Mouse (Mus musculus): ENCODE measurements around the gene Plekhs1. TPM values are rescaled to one million over a fixed set of nuclear protein-coding genes. Genes with fewer than 3 reads are reported as not detected.

The Plekhs1 gene
- 0.81 and 0.86 TPM in 2 replicates for polyA plus RNA-seq (2014; fragmentation: Nextera tagmentation; extraction: Ambion mirVana)

GRCm38 (mm10) chr19:56461522-56462101, at the start of gene Plekhs1:
TSS of gene Plekhs1 (plus strand) at chr19:56461640.
- no peaks in the 10 kb centered on the region for H3K36me3 ChIP-seq (ENCODE audit: control insufficient read depth, insufficient read depth, low read length)
- peaks cover 9% of the 10 kb centered on the region; the same call in 1 of the 2 replicates for H3K4me1 ChIP-seq (ENCODE audit: control insufficient read depth, insufficient read depth, low read length)
- no peak within 1 kb of the TSS for H3K4me2 ChIP-seq (ENCODE audit: low read depth, low read length)
- no peaks in the 10 kb centered on the region for H3K9me3 ChIP-seq (ENCODE audit: control insufficient read depth, low read length)
- DNase-seq (ENCODE audit: low spot score) (peak; percentile 66), ATAC-seq (ENCODE audit: low read depth) (peak; percentile 87; the same call in 1 of the 2 replicates)
- H3K4me3 ChIP-seq (ENCODE audit: low read depth, low read length) = no peak within 1 kb of the TSS
- no peaks in the 10 kb centered on the region for H3K27me3 ChIP-seq (replicated peaks; ENCODE audit: control insufficient read depth, insufficient read depth, low read length)
- peak within 1 kb of the TSS; percentile 40 for H3K27ac ChIP-seq (replicated peaks; ENCODE audit: low read depth, low read length)
- 55% methylated on average over 10 of the region's 10 CpGs for WGBS
- H3K9ac ChIP-seq (ENCODE audit: low read depth, low read length) = no peak within 1 kb of the TSS

- no peak for ATAC-seq (ENCODE audit: low read depth)
- no peak overlapping the region for H3K4me2 ChIP-seq (ENCODE audit: low read depth, low read length)
- H3K4me3 ChIP-seq (ENCODE audit: low read depth, low read length) = no peak overlapping the region
- no peaks in the 10 kb centered on the region for H3K9me3 ChIP-seq (ENCODE audit: control insufficient read depth, low read length)
- H3K9ac ChIP-seq (ENCODE audit: low read depth, low read length) = no peak overlapping the region
- no peak overlapping the region for H3K27ac ChIP-seq (replicated peaks; ENCODE audit: low read depth, low read length)
- WGBS = 72% methylated on average over 4 of the region's 4 CpGs
- no peaks in the 10 kb centered on the region for H3K36me3 ChIP-seq (ENCODE audit: control insufficient read depth, insufficient read depth, low read length)
- H3K4me1 ChIP-seq (ENCODE audit: control insufficient read depth, insufficient read depth, low read length) = no peaks in the 10 kb centered on the region
- DNase-seq (ENCODE audit: low spot score) = no peak
- no peaks in the 10 kb centered on the region for H3K27me3 ChIP-seq (replicated peaks; ENCODE audit: control insufficient read depth, insufficient read depth, low read length)
Observed at GRCm38 (mm10) chr19:56418404-56418803, 43.0 kb upstream of the Plekhs1 start.

DNA sequence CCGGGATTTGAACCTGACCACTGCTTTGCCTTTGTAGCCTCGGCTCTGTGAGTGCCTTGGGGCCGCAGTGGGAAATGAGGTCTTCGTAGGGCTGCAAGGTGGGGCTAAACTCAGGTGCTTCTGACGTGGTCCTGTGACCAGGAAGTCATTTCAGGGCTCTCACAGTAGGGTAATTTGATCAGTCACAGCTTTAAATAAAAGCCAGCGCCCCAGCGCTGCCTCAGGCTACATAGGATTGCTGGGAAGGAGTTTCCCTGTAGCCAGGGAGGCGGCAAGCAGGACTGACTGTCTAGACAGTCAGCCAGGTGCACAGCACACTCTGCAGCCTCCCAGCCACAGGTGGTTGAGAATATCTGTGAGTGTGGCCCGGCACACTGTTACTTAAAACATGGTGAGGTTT, 42.0 kb upstream of the Plekhs1 start:
- H3K4me2 ChIP-seq (ENCODE audit: low read depth, low read length) = no peak overlapping the region
- H3K36me3 ChIP-seq (ENCODE audit: control insufficient read depth, insufficient read depth, low read length) = no peaks in the 10 kb centered on the region
- peak; percentile 77; the same call in 1 of the 2 replicates for ATAC-seq (ENCODE audit: low read depth)
- H3K9ac ChIP-seq (ENCODE audit: low read depth, low read length) = no peak overlapping the region
- no peaks in the 10 kb centered on the region for H3K4me1 ChIP-seq (ENCODE audit: control insufficient read depth, insufficient read depth, low read length)
- H3K27ac ChIP-seq (replicated peaks; ENCODE audit: low read depth, low read length) = no peak overlapping the region
- H3K27me3 ChIP-seq (replicated peaks; ENCODE audit: control insufficient read depth, insufficient read depth, low read length) = no peaks in the 10 kb centered on the region
- no peaks in the 10 kb centered on the region for H3K9me3 ChIP-seq (ENCODE audit: control insufficient read depth, low read length)
- peak; percentile 63 for DNase-seq (ENCODE audit: low spot score)
- H3K4me3 ChIP-seq (ENCODE audit: low read depth, low read length) = no peak overlapping the region
- 42% methylated on average over 9 of the region's 9 CpGs for WGBS

DNA sequence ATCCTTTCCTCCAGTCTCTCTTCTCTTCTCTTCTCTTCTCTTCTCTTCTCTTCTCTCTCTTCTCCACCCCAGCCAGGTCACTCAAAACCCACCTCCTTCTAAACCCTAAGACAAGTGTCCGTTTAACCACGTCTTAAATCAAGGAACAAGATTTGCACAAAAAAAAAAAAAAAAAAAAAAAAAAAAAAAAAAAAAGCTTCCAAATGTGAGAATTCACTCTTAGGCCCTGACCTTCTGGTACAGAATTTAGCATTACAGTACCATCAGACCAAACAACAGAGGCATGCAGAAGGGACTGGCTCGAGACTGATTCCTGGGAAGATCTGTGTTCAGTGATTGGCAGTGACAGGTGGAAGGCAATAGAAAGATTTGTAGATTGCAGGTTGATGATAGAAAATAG, 41.1 kb upstream of the Plekhs1 start:
- no peaks in the 10 kb centered on the region for H3K4me1 ChIP-seq (ENCODE audit: control insufficient read depth, insufficient read depth, low read length)
- DNase-seq (ENCODE audit: low spot score) (no peak), ATAC-seq (ENCODE audit: low read depth) (no peak)
- H3K4me3 ChIP-seq (ENCODE audit: low read depth, low read length) = no peak overlapping the region
- H3K36me3 ChIP-seq (ENCODE audit: control insufficient read depth, insufficient read depth, low read length) = no peaks in the 10 kb centered on the region
- no peak overlapping the region for H3K27ac ChIP-seq (replicated peaks; ENCODE audit: low read depth, low read length)
- H3K4me2 ChIP-seq (ENCODE audit: low read depth, low read length) = no peak overlapping the region
- H3K9ac ChIP-seq (ENCODE audit: low read depth, low read length) = no peak overlapping the region
- WGBS = 88% methylated on average over 3 of the region's 3 CpGs
- H3K9me3 ChIP-seq (ENCODE audit: control insufficient read depth, low read length) = no peaks in the 10 kb centered on the region
- no peaks in the 10 kb centered on the region for H3K27me3 ChIP-seq (replicated peaks; ENCODE audit: control insufficient read depth, insufficient read depth, low read length)

GRCm38 (mm10) chr19:56422476-56423338, 38.7 kb upstream of the Plekhs1 start:
- ATAC-seq (ENCODE audit: low read depth) (peak; percentile 41; the same call in 1 of the 2 replicates), DNase-seq (ENCODE audit: low spot score) (peak; percentile 82)
- Histone ChIP-seq H3K4me1 (ENCODE audit: control insufficient read depth, insufficient read depth, low read length) (no peaks in the 10 kb centered on the region), H3K4me3 (ENCODE audit: low read depth, low read length) (no peak overlapping the region), H3K36me3 (ENCODE audit: control insufficient read depth, insufficient read depth, low read length) (no peaks in the 10 kb centered on the region), H3K9ac (ENCODE audit: low read depth, low read length) (no peak overlapping the region), H3K27me3 (replicated peaks; ENCODE audit: control insufficient read depth, insufficient read depth, low read length) (no peaks in the 10 kb centered on the region), H3K27ac (replicated peaks; ENCODE audit: low read depth, low read length) (0 out of 2 replicates have a peak overlapping the region, but pooled peaks have one; percentile 2), H3K4me2 (ENCODE audit: low read depth, low read length) (peak overlapping the region; percentile 15), H3K9me3 (ENCODE audit: control insufficient read depth, low read length) (no peaks in the 10 kb centered on the region)
- WGBS = 23% methylated on average over 14 of the region's 14 CpGs

DNA sequence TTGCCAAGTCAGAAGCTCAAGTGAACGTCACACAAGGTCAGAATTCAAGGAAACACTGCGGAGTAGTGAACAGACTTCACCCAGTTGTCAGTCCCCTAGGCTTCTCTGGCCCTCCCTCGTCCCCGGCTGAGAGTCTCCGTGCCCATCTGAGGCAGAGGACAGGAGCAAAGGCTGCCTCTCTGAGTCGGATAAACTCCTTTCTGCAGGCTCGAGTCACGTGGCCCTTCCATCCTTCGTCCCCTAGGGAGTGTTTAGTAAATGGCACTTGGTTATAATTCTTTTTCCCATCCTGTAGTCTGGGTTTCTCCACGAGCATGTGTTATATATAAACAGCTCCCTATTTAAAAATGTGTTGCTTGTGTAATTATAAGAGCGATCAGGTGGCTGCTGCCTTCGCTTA, 38.1 kb upstream of the Plekhs1 start:
- H3K27ac ChIP-seq (replicated peaks; ENCODE audit: low read depth, low read length) = 0 out of 2 replicates have a peak overlapping the region, but pooled peaks have one; percentile 2

DNA sequence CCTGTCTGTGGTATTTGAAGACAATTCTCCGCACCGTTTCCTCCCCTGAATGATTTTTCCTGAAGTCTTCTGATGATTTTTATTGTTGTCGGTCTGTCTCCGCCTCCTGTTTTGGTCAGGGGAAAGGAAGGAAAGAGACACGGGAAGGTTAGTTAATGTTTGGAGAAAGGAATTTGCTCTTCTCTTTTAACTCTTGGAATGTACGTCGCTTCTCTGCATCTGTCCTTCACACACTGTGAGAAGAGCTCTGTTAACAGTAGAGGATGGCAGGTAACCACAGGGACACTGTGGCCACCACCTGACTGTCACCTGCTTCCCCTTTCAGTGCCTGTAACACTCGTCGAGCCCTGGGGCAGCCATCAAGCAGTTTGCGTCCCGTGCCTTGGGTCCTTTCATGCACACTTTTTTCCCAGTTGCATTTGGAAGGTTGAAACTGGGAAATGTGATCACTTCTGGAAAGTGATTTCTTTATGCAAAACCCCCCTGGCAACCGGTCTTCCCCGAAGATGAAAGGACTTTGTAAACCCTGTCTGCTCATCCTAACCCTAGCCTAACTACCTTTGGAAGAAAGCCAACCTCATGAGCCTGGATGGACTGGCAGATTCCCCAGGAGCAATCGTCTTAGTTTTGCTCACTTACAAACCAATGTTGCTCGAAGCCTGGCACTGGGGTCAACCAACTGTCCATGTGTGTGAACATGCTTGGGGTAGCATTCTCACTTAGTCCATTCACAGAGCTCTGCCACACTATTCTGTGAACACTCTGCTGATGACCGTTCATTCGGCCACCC, 36.6 kb upstream of the Plekhs1 start:
- no peak for DNase-seq (ENCODE audit: low spot score)

More for the DNA sequence above, 38.1 kb upstream of the Plekhs1 start:
- Histone ChIP-seq H3K9ac (ENCODE audit: low read depth, low read length) (no peak overlapping the region), H3K4me3 (ENCODE audit: low read depth, low read length) (no peak overlapping the region), H3K27me3 (replicated peaks; ENCODE audit: control insufficient read depth, insufficient read depth, low read length) (no peaks in the 10 kb centered on the region), H3K4me1 (ENCODE audit: control insufficient read depth, insufficient read depth, low read length) (no peaks in the 10 kb centered on the region), H3K4me2 (ENCODE audit: low read depth, low read length) (no peak overlapping the region), H3K36me3 (ENCODE audit: control insufficient read depth, insufficient read depth, low read length) (no peaks in the 10 kb centered on the region), H3K9me3 (ENCODE audit: control insufficient read depth, low read length) (no peaks in the 10 kb centered on the region)
- DNase-seq (ENCODE audit: low spot score) (peak; percentile 30), ATAC-seq (ENCODE audit: low read depth) (no peak)
- WGBS = 45% methylated on average over 12 of the region's 12 CpGs

GRCm38 (mm10) chr19:56425492-56425891, 35.9 kb upstream of the Plekhs1 start:
- Histone ChIP-seq H3K9ac (ENCODE audit: low read depth, low read length) (no peak overlapping the region), H3K4me3 (ENCODE audit: low read depth, low read length) (no peak overlapping the region)
- no peak for ATAC-seq (ENCODE audit: low read depth)

More for the DNA sequence above, 36.6 kb upstream of the Plekhs1 start:
- H3K36me3 ChIP-seq (ENCODE audit: control insufficient read depth, insufficient read depth, low read length) = no peaks in the 10 kb centered on the region
- no peaks in the 10 kb centered on the region for H3K9me3 ChIP-seq (ENCODE audit: control insufficient read depth, low read length)
- no peak overlapping the region for H3K4me2 ChIP-seq (ENCODE audit: low read depth, low read length)
- H3K27me3 ChIP-seq (replicated peaks; ENCODE audit: control insufficient read depth, insufficient read depth, low read length) = no peaks in the 10 kb centered on the region
- H3K4me1 ChIP-seq (ENCODE audit: control insufficient read depth, insufficient read depth, low read length) = no peaks in the 10 kb centered on the region
- H3K4me3 ChIP-seq (ENCODE audit: low read depth, low read length) = no peak overlapping the region
- H3K27ac ChIP-seq (replicated peaks; ENCODE audit: low read depth, low read length) = no peak overlapping the region
- ATAC-seq (ENCODE audit: low read depth) = no peak
- 71% methylated on average over 17 of the region's 17 CpGs for WGBS
- no peak overlapping the region for H3K9ac ChIP-seq (ENCODE audit: low read depth, low read length)

More at GRCm38 (mm10) chr19:56425492-56425891, 35.9 kb upstream of the Plekhs1 start:
- H3K4me2 ChIP-seq (ENCODE audit: low read depth, low read length) = no peak overlapping the region
- H3K4me1 ChIP-seq (ENCODE audit: control insufficient read depth, insufficient read depth, low read length) = no peaks in the 10 kb centered on the region
- no peaks in the 10 kb centered on the region for H3K36me3 ChIP-seq (ENCODE audit: control insufficient read depth, insufficient read depth, low read length)
- no peak for DNase-seq (ENCODE audit: low spot score)
- H3K9me3 ChIP-seq (ENCODE audit: control insufficient read depth, low read length) = no peaks in the 10 kb centered on the region
- H3K27me3 ChIP-seq (replicated peaks; ENCODE audit: control insufficient read depth, insufficient read depth, low read length) = no peaks in the 10 kb centered on the region
- 55% methylated on average over 7 of the region's 9 CpGs for WGBS
- H3K27ac ChIP-seq (replicated peaks; ENCODE audit: low read depth, low read length) = no peak overlapping the region
